Mouse (Mus musculus) thymus, adult 2 months (tissue): ENCODE data around the gene Plekha5. TPM values are rescaled to one million over a fixed set of nuclear protein-coding genes. Genes with fewer than 3 reads are reported as not detected.

Experiments used
- DNase-seq: peaks from one replicate; pipeline ENCODE4 v3.0.0; 2021
- H3K27ac ChIP-seq: fragments of 200-500 bp; 2 replicates; pipeline ENCODE4 v1.5.1; 2012; ENCODE audit warnings: low read length, control low read depth; ENCODE audit not compliant: control insufficient read depth, insufficient read depth
- H3K27me3 ChIP-seq: fragments of 200-500 bp; 2 replicates; pipeline ENCODE4 v1.6.1; 2012; ENCODE audit warnings: mild to moderate bottlenecking, low read length, moderate library complexity, mixed read lengths; ENCODE audit not compliant: control insufficient read depth, insufficient read depth
- H3K36me3 ChIP-seq: fragments of 200-500 bp; 2 replicates; pipeline ENCODE4 v1.6.1; 2012; ENCODE audit warnings: mild to moderate bottlenecking, low read length, moderate library complexity; ENCODE audit not compliant: control insufficient read depth, insufficient read depth
- H3K4me1 ChIP-seq: fragments of 200-500 bp; replicated peaks from 2 replicates; pipeline ENCODE4 v1.6.1; 2012; ENCODE audit warnings: low read length; ENCODE audit not compliant: control insufficient read depth, insufficient read depth
- H3K4me3 ChIP-seq: fragments of 200-500 bp; 2 replicates; pipeline ENCODE4 v1.5.1; 2012; ENCODE audit warnings: mild to moderate bottlenecking, low read length, control low read depth, moderate library complexity; ENCODE audit not compliant: control insufficient read depth, insufficient read depth
- CTCF ChIP-seq: fragments of 200-500 bp; IDR thresholded peaks from 2 replicates; pipeline ENCODE4 v1.5.1; 2012; ENCODE audit warnings: mild to moderate bottlenecking, control low read depth, low read length, moderate library complexity, borderline replicate concordance; ENCODE audit not compliant: control insufficient read depth, poor library complexity, insufficient read depth; ENCODE audit errors: extremely low read depth
- POLR2A ChIP-seq: fragments of 200-500 bp; IDR thresholded peaks from 2 replicates; pipeline ENCODE4 v1.6.1; 2012; ENCODE audit warnings: mild to moderate bottlenecking, low read length, control low read depth, moderate library complexity; ENCODE audit not compliant: control insufficient read depth, poor library complexity, insufficient read depth; ENCODE audit errors: extremely low read depth
- WGBS: fragments of 180-500 bp; shearing (Covaris S2); methylation state at CpG from one replicate; pipeline ENCODE4 v1.1.7; 2018; 5-methylcytosine and 5-hydroxymethylcytosine counted together
- polyA plus RNA-seq: library from polyadenylated mRNA; depleted of rRNA; stranded (reverse); fragments of >200 nt; gene quantifications from 2 replicates; pipeline ENCODE4 v1.2.3, GENCODE M21; 2012

Plekha5 gene
- polyA plus RNA-seq, 1 experiment: 25.5 TPM

DNA sequence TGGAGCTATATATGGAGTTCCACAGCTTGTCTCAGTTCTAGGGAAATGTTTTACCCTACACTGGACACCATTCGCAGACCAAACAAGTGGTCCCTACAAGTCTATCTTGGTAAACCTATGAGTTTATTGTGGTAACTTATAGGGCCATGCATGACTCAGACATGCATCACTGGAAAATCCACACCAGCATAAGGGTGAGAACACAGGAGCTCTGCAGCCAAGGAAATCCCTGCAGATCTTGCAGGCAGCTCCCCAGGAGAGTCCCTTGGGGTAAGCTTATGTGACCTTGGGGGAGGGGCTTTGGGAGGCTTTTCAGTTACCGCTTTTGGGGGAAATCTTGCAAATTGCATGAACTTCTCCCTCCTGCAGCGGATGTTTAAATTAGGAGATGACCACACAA, 190.0 kb downstream of the Plekha5 start:
- no peak for DNase-seq
- Histone ChIP-seq H3K4me1 (no peaks in the 10 kb centered on the region), H3K27ac (no peak overlapping the region), H3K36me3 (no peaks in the 10 kb centered on the region), H3K27me3 (no peaks in the 10 kb centered on the region), H3K4me3 (no peak overlapping the region)
- WGBS: 92% methylated on average over 3 of the region's 3 CpGs
- no peak for TF ChIP-seq POLR2A
- TF ChIP-seq CTCF: no peak

DNA sequence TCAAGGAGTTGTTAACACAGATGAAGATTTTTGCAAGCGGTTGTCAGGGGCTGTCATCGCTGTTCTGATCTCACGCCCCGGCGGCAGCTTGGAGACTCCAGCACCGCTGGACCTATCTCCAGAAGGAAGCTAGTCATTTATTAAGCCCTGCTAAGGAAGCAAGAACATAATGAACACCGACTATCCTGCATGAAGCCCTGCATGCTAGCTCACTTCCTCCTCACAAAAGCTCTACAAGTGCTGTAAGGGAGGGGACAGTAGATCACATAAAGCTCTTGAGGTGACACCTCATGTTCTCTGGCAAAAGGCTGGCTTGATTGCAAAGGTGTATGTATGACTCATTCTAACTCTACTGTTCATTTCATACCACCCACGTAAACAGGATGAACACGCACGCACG, 190.9 kb downstream of the Plekha5 start:
- DNase-seq: no peak
- H3K4me3 ChIP-seq: no peak overlapping the region
- peaks cover 3% of the 10 kb centered on the region for H3K4me1 ChIP-seq
- TF ChIP-seq POLR2A (no peak), CTCF (no peak)
- no peaks in the 10 kb centered on the region for H3K27me3 ChIP-seq
- whole genome bisulfite sequencing: 68% methylated on average over 11 of the region's 11 CpGs
- H3K36me3 ChIP-seq: no peaks in the 10 kb centered on the region
- no peak overlapping the region for H3K27ac ChIP-seq

DNA sequence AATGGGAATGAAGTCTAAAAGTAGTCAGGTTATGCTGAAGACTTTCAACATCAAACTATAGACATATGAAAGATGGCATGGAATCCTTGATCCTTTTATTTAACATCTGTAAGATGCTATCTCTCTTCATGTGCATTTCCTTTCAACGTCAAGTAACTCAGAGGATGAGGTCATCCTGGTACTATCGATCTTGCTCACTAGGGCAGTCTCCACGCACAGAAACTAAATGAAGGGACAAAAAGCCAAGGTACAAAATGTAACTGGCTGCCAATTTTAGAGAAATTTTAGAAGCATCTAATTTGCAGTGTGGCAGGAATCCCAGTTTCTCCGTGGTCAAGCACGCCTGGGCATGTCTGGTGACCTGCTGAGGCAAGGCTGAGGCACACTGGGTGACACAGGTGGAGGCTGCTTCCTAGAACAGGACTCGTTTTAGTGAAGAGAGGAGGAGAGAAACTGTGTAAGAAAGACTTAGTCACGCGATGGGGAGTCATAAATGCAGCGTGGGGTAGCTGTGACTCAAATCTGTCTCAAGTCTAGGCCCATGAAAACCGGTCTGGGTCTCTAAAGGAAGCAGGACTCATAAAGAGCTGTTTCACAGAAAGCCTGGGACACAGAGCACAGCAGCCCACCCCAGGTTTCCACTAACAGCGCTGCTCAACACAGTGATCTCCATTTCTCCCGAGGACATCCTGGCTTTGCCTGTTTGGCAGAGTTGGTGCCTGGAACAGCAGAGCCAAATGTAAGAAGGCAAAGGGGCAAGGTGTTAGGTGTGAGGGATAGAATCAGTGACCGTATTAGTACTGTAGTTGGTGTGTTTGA, 196.9 kb downstream of the Plekha5 start:
- no peaks in the 10 kb centered on the region for H3K36me3 ChIP-seq
- WGBS: 55% methylated on average over 13 of the region's 13 CpGs
- peaks cover 19% of the 10 kb centered on the region for H3K4me1 ChIP-seq
- H3K4me3 ChIP-seq: no peak overlapping the region
- TF ChIP-seq POLR2A: no peak
- TF ChIP-seq CTCF: no peak
- H3K27ac ChIP-seq: no peak overlapping the region; the same call in 1 of the 2 replicates
- no peak for DNase-seq
- no peaks in the 10 kb centered on the region for H3K27me3 ChIP-seq

DNA sequence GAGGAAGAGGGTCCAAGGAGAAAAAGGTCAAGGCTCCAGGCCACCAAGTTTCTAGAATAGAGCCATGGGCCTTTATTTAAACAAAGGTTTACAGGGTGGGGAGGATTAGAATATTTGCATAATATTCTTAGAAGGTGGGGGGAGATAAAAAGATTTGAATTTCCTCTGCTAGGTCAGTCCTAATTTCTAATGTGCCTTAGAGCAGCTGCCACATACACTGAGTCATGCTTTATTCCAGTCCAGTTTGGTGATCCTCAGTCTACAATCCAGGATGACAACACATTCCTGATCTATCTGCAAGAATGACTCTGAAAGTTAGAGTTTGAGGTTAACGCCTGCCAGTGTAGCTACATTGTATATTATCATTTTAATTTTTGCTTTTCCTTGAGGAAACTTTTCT, 197.8 kb downstream of the Plekha5 start:
- WGBS: 96% methylated on average over 1 of the region's 1 CpGs
- no peaks in the 10 kb centered on the region for H3K36me3 ChIP-seq
- TF ChIP-seq CTCF (no peak), POLR2A (no peak)
- peaks cover 25% of the 10 kb centered on the region for H3K4me1 ChIP-seq
- H3K27ac ChIP-seq: no peak overlapping the region
- H3K27me3 ChIP-seq: no peaks in the 10 kb centered on the region
- DNase-seq: no peak
- H3K4me3 ChIP-seq: no peak overlapping the region

DNA sequence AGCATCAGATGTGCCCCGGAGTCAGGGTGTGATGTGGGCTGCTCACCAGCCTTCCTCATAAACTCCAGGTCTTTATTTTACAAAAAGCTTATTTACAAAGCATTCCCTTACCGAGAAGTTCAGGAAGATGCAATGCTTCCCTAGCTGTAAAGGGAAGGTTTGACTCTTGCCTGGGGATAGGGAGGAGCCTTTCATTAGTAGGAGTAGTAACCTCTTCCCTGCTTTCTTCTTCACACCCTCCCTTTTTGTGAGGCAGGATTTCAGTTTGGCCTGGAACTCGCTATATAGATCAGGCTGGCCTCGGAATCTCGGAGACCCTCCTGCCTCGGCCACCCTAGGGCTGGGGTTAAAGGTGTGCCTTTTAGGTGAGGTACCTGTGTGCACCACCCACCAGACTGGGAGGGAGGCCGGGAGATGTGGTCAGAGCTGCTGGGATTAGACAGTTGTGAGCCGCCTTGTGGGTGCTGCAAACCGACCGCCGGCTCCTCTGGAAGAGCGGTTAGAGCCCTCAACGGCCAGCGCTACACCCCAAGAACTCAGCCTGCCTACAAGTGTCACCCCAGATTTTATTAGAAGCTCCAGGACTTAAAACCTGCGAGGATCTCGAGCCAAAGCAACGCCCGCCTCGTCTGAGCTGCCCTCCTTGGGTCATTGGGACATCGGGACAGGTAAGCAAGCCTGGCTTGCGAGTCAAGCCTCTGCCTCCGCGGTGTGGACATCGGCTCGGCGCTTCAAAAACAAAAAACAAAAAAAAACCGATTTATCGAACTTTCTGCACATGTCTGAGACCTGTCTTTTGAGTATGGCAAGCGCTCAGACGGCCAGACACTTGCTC, 198.8 kb downstream of the Plekha5 start, which contains the start of gene Aebp2:
Gene Aebp2, plus strand, starts transcription at position 273 of the 835 bp plus-strand sequence.
- H3K36me3 ChIP-seq: no peaks in the 10 kb centered on the region
- DNase-seq: no peak
- WGBS: 54% methylated on average over 30 of the region's 30 CpGs
- H3K4me3 ChIP-seq: peak within 1 kb of the TSS; percentile 98
- peaks cover 29% of the 10 kb centered on the region for H3K4me1 ChIP-seq
- no peaks in the 10 kb centered on the region for H3K27me3 ChIP-seq
- peak within 1 kb of the TSS; percentile 46; the same call in 1 of the 2 replicates for H3K27ac ChIP-seq
- no peak for TF ChIP-seq POLR2A
- no peak for TF ChIP-seq CTCF
